Mouse (Mus musculus) thymus, postnatal 14 days (tissue): Measurements from ENCODE around the gene Tex264.

Experiments used
- DNase-seq: peaks from one replicate; pipeline ENCODE4 v3.0.0; 2021

The Tex264 gene

DNA sequence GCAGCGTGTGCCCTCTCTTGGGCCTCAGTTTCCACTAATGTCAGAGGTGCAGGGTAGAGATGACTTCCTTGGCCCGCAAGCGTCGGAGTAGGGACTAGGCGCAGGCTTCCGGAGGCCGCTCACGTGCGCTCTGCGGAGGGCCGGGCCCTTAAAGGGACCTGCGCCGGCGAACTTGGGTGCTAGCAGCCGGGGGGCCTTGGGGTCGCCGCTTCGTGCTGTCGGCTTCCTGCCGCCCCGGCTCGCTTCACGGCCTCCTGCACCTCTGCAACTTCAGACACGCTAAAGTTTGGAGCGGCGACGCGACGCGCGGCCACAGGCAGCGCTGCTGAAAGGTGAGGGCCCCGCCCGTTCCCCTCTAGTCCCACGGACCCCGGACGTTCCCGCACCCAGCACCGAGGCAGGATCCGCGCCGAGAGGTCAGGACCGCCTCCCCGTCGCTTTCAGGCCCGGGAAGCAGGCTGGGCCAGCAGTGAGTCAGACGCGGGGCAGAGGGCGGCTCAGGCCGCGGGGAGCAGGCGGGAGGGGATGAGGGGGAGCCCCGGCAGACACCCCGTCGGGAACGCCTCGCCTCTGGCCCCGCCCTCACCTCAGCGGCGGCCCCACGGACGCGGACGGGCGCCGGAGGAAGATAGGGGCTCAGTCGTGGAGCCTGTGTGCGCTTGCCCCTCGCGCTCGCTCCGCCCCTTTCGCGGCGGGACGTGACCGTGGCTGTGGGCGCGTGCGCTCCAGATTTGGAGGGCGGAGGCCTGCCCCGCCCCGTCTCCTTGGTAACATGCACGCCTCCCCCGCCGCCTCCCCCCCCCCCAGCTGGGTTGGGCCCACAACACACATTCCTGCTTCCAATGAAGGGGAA lies at the start of gene Tex264:
TSS of gene Tex264 (minus strand) at position 679 of the 853 bp plus-strand sequence.
- DNase-seq = peak; percentile 90

- no peak for DNase-seq
Measured at GRCm38 (mm10) chr9:106733690-106734089, 48.0 kb upstream of the Tex264 start.

- no peak for DNase-seq
Measured at GRCm38 (mm10) chr9:106729416-106729815, 43.7 kb upstream of the Tex264 start.

- DNase-seq = no peak
Measured at GRCm38 (mm10) chr9:106726891-106727290, 41.2 kb upstream of the Tex264 start.

DNA sequence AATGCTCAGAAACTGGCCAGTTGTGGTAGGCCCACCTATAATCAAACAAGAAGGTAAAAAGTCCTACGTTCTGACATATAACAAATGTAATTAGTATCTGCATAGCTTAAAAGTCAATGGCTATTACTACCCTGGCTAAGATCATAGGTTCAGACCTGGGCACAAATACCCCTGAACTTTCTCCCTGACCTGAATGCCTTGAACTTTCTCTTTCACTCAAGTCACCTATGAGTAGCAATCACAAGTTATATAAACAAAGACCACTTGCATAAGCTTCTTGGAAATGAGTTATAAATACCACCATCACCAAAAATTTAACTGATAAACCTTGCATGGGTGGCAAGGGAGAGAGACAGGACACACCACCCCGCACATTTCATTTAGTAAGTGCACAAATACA lies 39.7 kb upstream of the Tex264 start:
- no peak for DNase-seq

- DNase-seq = no peak
Measured at GRCm38 (mm10) chr9:106724864-106725263, 39.1 kb upstream of the Tex264 start.

GRCm38 (mm10) chr9:106716729-106717128 lies 31.0 kb upstream of the Tex264 start:
- DNase-seq = no peak

DNA sequence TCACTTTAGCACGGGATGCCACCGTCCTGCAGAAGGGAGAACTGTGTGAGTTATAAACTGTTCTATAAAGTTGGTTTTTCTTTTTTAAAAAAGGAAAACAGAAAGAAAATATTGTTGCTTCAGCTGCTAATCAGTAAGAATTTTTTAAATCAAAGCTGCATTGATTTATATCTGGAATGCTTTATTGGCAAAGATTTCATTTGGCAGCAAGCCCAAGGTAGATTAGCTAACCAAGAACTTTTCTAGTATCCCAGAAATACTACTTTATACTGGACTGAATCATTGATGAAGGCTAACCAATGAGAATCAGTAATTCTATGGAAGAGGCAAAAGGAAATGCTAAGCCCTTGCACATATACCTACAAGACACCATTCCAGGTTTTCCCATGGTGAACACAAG lies 30.5 kb upstream of the Tex264 start:
- no peak for DNase-seq

DNA sequence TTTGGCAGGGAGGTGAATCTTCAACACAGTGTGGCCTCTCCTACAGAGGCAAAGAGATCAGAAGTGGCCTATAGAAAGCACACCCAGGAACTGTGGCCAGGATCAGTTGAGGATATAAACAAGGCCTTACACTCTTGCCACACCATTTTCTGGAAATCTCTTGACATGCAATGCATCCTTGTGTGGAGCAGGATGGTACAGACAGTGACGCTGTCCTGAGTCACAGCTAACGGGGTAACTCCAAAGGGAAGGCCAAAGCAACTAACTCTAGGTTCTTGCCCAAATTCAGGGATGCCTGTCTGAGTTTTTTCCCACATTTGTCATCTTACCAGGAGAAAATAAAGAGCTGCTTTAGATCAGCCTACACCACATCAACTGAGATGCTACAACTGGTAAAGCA lies 26.7 kb upstream of the Tex264 start:
- DNase-seq = no peak

GRCm38 (mm10) chr9:106692973-106693481 lies 7.3 kb upstream of the Tex264 start:
- no peak for DNase-seq

- no peak for DNase-seq
Measured at GRCm38 (mm10) chr9:106688834-106689233, 3.1 kb upstream of the Tex264 start.

GRCm38 (mm10) chr9:106686983-106687650 lies 1.4 kb upstream of the Tex264 start:
- DNase-seq = peak; percentile 79

GRCm38 (mm10) chr9:106684918-106685248 lies 844 bp downstream of the Tex264 start:
- DNase-seq = peak; percentile 33

- no peak for DNase-seq
Measured at GRCm38 (mm10) chr9:106684093-106684872, 1.4 kb downstream of the Tex264 start.

GRCm38 (mm10) chr9:106681026-106681425 lies 4.7 kb downstream of the Tex264 start:
- no peak for DNase-seq

DNA sequence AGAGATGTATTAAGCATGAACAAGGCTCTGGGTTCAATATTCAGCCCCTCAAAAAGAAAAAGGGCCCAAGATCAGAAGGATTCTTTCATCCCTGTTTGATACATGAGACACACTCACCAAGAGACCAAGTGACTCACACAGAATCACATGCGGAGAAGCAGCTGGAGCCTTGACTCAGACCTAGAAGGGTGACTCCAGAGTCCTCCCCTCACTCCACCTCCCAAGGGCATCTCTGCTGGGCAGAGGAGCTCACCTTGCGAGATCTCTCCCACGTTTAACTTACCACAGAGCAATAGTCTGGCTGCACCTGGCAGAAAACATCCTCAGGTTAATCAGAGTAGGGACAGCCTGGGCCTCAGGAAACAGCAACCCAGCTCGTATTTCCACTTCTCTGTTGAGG lies 7.5 kb downstream of the Tex264 start:
- no peak for DNase-seq

DNA sequence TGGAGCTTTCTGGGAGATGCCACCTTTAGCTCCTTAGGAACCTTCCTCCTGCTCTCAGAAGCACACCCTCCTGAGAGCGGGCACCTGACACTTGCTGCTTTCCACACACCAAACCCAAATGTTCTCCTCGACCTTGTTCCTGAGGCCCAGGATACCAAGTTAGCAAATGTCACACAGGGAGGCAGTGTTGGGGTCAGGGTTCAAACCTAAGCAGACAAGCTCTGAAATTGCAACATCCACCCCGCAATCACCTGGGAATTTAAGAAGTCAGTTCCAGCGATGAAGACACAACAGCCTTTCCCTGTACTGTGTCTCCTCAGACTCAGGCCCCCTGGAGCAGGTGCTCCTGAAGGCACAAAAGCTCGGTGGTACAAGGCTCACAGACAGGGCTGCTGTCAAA lies 8.0 kb downstream of the Tex264 start:
- no peak for DNase-seq

DNA sequence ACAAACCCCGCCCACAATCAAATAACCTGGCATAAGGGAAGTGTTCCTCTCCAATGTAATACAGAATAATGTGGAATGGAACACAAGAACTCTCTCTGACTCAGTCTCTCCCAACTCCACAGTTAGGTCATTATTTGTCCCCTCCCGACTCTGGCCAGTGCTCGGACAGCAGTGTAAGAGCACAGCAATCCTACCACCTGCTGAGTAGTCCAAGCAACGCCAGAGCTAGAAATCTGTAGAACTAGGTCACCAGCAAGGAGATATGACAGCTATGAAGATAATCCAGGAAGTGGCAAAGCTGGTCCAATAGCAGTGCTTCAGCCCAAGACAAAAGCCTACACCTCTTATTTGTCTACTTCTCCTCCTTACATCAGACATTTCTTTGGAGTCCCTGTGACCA lies 9.2 kb downstream of the Tex264 start:
- DNase-seq = no peak

DNA sequence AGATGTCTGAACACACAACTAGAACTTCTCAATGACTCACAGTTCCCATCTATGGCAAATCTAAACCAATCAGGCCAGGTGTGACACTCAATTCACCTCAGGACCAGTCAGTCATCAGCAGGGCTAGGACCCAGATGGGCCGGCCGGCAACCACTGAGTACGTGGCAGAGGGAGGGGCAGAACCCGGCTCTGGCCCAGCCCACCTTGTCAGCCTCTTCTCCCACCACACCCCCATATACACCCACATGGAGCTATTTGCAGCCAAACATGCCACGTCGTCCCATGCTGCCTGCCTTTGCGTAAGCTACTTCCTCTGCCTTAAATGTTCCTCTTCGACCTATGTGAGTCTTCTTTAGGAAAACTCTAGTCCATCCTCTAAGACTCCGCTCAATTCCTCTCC lies 9.8 kb downstream of the Tex264 start:
- DNase-seq = no peak

GRCm38 (mm10) chr9:106675480-106675879 lies 10.2 kb downstream of the Tex264 start:
- peak; percentile 80 for DNase-seq

GRCm38 (mm10) chr9:106673860-106674259 lies 11.9 kb downstream of the Tex264 start:
- no peak for DNase-seq

GRCm38 (mm10) chr9:106664856-106665255 lies 20.9 kb downstream of the Tex264 start:
- DNase-seq = no peak

GRCm38 (mm10) chr9:106664433-106664832 lies 21.3 kb downstream of the Tex264 start:
- no peak for DNase-seq
